Mouse (Mus musculus) layer of hippocampus, postnatal 10 days (tissue): ENCODE data around the gene Nt5c1a. TPM values are rescaled to one million over a fixed set of nuclear protein-coding genes. Genes with fewer than 3 reads are reported as not detected.
A peak's percentile ranks its signal among the peaks of the same experiment; 100 is the strongest.

Source experiments
- DNase-seq, 2 experiments: peaks; one replicate each; pipeline ENCODE4 v3.0.0; 2021; ENCODE audit warnings: low spot score in 2 of 2
- total RNA-seq, 2 experiments: library from RNA; stranded (reverse); gene quantifications; 2 replicates each; pipeline ENCODE4 v1.2.3; 2021

Gene Nt5c1a
- total RNA-seq, 2 experiments from 2014 or later, result 6.9 to 7.4 TPM

DNA sequence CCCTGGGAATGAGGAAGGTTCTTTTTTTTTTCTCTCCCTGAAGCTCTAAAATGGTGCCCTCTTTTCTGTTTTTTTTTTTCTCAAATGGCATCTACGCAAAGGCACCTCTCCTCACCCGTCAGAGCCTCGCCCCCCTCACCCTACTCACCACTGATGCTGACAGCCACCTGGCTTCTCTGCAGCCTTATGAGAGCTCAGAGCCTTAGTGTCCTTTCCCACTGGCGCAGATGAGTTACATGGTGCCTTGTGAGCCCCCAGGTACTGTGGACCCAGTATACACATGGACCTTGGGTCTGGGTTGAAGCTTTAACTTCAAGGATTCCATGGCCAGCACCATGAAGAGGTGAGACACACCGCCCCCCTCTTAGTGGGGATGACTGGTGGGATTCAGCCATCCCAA, 45.3 kb downstream of the Nt5c1a start:
- DNase-seq, result no peak

DNA sequence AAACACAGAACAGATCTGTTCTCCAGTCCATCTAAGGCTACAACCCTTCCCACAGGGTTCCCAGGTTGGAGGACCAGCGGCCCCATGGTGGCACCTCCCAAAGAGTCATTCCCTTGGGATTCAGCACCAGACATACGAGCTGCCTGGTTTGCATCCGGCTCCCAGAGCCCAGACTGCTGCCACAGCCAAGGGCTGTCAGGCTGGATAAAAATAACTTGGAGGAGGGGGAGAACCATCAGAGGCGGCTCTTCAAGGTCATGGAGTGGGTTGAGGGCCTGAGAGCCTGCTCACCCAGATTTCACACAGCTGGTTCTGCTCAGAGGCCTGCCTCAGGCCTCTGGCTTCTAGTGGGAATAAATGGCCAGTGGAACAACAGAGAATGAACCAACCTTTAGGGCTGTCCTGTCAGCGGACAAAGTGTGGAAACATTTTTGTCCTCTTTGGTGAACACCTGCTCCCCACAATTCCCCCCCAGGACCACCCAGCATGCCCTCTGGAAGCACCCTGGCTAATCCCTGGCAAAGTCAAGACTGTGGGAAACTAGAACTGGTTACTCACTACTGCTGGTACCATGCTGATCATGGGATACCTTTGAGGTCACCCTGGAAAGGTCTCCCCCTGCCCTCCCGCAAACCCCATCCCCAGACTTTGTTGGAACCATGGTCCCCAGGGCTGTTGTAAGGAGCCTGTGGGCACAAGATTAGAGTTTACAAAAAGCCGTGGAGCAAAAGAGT, 46.0 kb downstream of the Nt5c1a start:
- DNase-seq, result no peak

DNA sequence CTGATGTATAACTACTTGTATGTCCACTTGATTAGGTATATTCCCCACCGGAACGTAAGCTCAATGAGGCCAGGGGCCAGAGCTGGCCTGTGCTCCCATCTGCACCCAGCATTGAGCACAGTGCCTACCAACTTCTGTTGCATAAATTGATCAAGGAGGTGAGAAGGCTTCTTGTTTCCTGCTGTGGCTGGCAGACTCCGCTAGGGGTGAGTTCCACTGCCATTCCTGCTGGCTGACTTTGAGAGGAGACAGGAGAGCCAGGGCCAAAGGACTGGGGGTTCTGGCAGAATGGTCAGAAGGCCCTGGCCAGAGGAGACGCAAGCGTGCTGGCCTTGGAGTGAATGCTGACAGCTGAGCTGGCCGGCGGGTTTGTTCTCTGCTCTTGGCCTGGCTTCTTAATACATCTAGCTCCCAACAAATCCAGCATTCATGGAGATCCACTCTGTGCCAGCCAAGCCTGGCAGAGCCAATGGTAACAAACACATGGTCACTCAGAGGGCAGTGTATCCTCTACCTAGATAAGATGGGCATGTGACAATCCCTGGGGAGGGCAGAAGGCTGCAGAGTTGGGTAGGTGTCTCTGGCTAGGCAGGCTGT, 47.8 kb downstream of the Nt5c1a start:
- DNase-seq, result peak; percentile 69 to 71

DNA sequence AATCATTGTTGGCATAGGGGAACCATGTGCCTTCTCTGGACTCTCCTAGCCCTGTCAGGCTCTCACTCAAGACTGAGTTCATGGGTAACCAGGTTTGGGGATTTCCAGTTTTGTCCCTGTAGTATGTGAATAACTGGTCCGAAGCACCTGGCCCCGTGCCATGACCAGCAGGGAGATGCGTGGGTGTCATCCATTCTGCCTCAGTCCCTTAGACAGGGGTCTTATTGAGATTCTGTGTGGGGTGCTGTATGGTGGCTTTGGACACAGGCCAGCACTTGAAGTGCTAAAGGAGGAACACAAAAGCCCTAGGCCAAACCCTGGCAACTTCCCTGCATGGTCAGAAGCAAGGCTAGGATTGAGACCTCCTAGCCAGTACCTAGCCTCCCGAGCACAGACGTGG, 50.9 kb downstream of the Nt5c1a start:
- DNase-seq, result no peak

DNA sequence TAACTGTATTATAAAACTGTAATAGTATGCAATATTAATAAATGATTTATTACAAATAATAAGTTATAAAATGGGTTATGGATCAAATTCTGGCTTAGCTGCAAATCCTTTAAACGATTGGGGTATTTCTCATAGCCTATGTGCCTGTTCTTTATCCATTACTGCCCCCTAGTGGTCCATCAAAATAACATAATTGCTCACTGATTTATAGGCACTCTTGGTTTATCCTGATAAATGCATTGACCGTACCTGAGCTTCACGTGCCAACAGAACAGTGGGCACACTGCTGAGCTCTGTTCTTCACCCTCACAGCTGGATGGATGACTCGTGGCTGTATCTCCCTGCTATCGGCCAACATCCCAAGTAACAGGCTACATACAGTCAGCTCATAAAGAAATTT, 53.3 kb downstream of the Nt5c1a start:
- no peak for DNase-seq

DNA sequence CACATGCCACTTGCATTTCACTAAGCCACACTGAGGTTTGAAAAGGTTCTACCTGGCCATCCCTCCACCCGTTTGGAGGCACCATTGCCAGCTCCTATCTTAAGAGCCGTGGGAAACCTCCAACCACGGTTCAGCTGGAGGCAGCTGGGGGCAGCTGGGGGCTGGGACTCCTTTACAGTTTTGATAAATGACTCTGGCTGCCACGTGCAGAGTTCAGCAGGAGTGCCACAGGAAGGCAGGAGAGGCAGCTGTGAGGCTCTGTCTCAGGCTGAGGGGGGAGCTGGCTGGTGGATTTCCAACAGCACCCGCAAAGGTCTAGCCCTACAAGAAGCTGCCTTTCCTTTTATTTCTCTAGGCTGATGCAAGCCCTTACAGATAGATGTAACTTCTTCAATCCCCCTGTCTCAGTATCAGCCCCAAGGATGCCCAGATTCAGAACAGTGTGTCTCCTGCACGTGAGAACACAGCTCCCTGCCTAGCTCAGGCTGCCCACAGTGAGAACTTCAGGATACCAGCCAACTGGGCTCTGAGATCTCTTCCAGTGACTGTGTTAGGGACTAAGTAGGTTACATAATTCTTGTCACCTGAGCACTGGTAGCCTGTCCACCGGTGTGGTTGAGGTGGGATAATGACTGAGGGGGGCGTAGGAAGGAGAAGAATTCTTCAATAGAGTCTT, 58.9 kb downstream of the Nt5c1a start:
- no peak for DNase-seq

DNA sequence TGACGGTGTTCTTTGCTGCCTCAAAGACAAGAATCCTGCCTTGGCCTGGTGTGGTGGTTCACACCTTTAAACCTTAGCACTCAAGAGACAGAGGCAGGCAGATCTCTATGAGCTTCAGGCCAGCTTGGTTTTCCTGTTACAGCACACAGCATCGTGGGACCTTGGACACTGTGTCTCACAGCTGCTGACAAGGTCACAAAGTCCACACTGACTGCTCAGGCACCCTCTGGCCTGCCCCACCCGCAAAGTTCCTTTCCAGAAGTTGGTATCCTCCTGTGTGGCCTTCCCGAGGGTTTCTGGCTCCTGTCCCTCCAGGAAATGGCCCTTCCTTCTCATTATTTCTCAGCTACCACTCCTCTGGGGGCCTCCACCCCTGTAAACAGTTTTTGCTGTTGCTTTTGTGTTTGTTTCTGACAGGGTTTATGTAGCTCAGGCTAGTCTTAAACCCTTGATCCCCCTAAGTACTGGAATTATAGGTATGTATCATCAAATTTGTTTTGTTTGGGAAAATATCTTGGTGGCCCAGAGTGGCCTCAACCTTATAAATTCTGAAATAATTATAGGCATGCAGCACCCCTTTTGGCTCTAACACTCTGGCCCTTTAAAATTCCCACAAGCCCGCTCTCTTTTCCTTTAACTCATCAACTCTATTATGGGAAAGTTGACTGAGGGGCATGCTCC, 60.6 kb downstream of the Nt5c1a start, which contains the start of gene Pabpc4:
TSS of gene Pabpc4 (plus strand) at position 631 of the 681 bp plus-strand sequence.
- no peak for DNase-seq

Other genes with a start within 250 kb of the Nt5c1a start
- gene Mfsd2a, start 240.3 kb upstream of the Nt5c1a start, total RNA-seq, result 10 to 100 TPM; 64.0 to 68.9 TPM
- 10 to 100 TPM; 53.5 to 59.1 TPM for gene Mycl, start 205.9 kb upstream of the Nt5c1a start, total RNA-seq
- gene Trit1, start 184.9 kb upstream of the Nt5c1a start, total RNA-seq, result 10 to 100 TPM; 24.5 to 29.2 TPM
- under 1 TPM; 0.42 to 0.71 TPM for gene Bmp8b, start 96.3 kb upstream of the Nt5c1a start, total RNA-seq
- gene Oxct2b, start 85.2 kb upstream of the Nt5c1a start, total RNA-seq, result under 1 TPM; 0.39 to 0.45 TPM
- 10 to 100 TPM; 22.2 to 24.7 TPM for gene Ppie, start 61.6 kb upstream of the Nt5c1a start, total RNA-seq
- gene Hpcal4, start 18.3 kb upstream of the Nt5c1a start, total RNA-seq, result 100 to 1,000 TPM; 222 to 231 TPM
- 1 to 10 TPM; 7.3 to 8.5 TPM for gene Heyl, start 32.1 kb downstream of the Nt5c1a start, total RNA-seq
- 10 to 100 TPM; 47.0 to 49.9 TPM for gene Pabpc4, start 60.8 kb downstream of the Nt5c1a start, total RNA-seq
- gene Oxct2a, start 122.1 kb downstream of the Nt5c1a start, total RNA-seq, result not detected
- gene Bmp8a, start 141.7 kb downstream of the Nt5c1a start, total RNA-seq, result not detected